Mouse (Mus musculus) megakaryocyte, embryonic 14.5 days (primary cell): ENCODE results near the gene Olfr522.

Experiments used
- FLI1 ChIP-seq: IDR thresholded peaks from 2 replicates; pipeline ENCODE4 v1.6.1; 2012; ENCODE audit warnings: low read length, inconsistent platforms, mixed read lengths
- GATA1 ChIP-seq: IDR thresholded peaks from 3 replicates; pipeline ENCODE4 v1.6.1; 2012; ENCODE audit warnings: mixed read lengths, low read length, inconsistent platforms, borderline replicate concordance

- TF ChIP-seq FLI1 (no peak), GATA1 (no peak)
These were observed 4.8 kb upstream of the Olfr522 start for GRCm38 (mm10) chr7:140169386-140169785.
